Mouse (Mus musculus): ENCODE measurements at regions not wholly inside any gene's neighbourhood (a gene's known extent, or its start where the extent isn't known, plus 50 kb on each side); places are given as distances from the start of the nearest gene placed in this dataset.

- DNase-seq (ENCODE audit: low spot score in 2 of 2), result no peak
These were observed 309.5 kb downstream of the Irx1 start for GRCm38 (mm10) chr13:71653939-71654467.

- no peak for DNase-seq (ENCODE audit: low spot score in 2 of 2)
These were observed 310.1 kb downstream of the Irx1 start for GRCm38 (mm10) chr13:71653212-71653938.

- no peak for DNase-seq (ENCODE audit: low spot score in 2 of 2)
These were observed 313.6 kb downstream of the Irx1 start for GRCm38 (mm10) chr13:71649876-71650275.

GRCm38 (mm10) chr13:71649031-71649430, 314.5 kb downstream of the Irx1 start:
- DNase-seq (ENCODE audit: low spot score in 2 of 2), result no peak

GRCm38 (mm10) chr13:71631447-71631846, 332.1 kb downstream of the Irx1 start:
- no peak for DNase-seq (ENCODE audit: low spot score in 2 of 2)

- no peak for DNase-seq (ENCODE audit: low spot score in 2 of 2)
These were observed 346.3 kb downstream of the Irx1 start for GRCm38 (mm10) chr13:71617198-71617597.

GRCm38 (mm10) chr13:71612393-71613179, 350.9 kb downstream of the Irx1 start:
- no peak for DNase-seq (ENCODE audit: low spot score in 2 of 2)

- no peak for DNase-seq (ENCODE audit: low spot score in 2 of 2)
These were observed 381.0 kb downstream of the Irx1 start for GRCm38 (mm10) chr13:71582486-71582885.

GRCm38 (mm10) chr13:71565895-71566294, 397.6 kb downstream of the Irx1 start:
- DNase-seq (ENCODE audit: low spot score in 2 of 2), result no peak

GRCm38 (mm10) chr13:71565388-71565787, 398.1 kb downstream of the Irx1 start:
- DNase-seq (ENCODE audit: low spot score in 2 of 2), result no peak

- DNase-seq (ENCODE audit: low spot score in 2 of 2), result no peak
These were observed 404.9 kb downstream of the Irx1 start for GRCm38 (mm10) chr13:71558477-71559215.

GRCm38 (mm10) chr13:71555471-71555870, 408.1 kb downstream of the Irx1 start:
- no peak for DNase-seq (ENCODE audit: low spot score in 2 of 2)

- DNase-seq (ENCODE audit: low spot score in 2 of 2), result no peak
These were observed 413.4 kb downstream of the Irx1 start for GRCm38 (mm10) chr13:71550109-71550508.

- DNase-seq (ENCODE audit: low spot score in 2 of 2), result no peak
These were observed 414.2 kb downstream of the Irx1 start for GRCm38 (mm10) chr13:71549206-71549831.

GRCm38 (mm10) chr13:71538226-71538625, 425.3 kb downstream of the Irx1 start:
- no peak for DNase-seq (ENCODE audit: low spot score in 2 of 2)

- no peak for DNase-seq (ENCODE audit: low spot score in 2 of 2)
These were observed 430.6 kb downstream of the Irx1 start for GRCm38 (mm10) chr13:71532796-71533351.

GRCm38 (mm10) chr13:71529397-71530122, 434.0 kb downstream of the Irx1 start:
- DNase-seq (ENCODE audit: low spot score in 2 of 2), result no peak

- DNase-seq (ENCODE audit: low spot score in 2 of 2), result no peak
These were observed 445.7 kb downstream of the Irx1 start for GRCm38 (mm10) chr13:71517776-71518175.

- no peak for DNase-seq (ENCODE audit: low spot score in 2 of 2)
These were observed 450.3 kb downstream of the Irx1 start for GRCm38 (mm10) chr13:71513204-71513603.

GRCm38 (mm10) chr13:71507956-71508401, 455.5 kb downstream of the Irx1 start:
- no peak for DNase-seq (ENCODE audit: low spot score in 2 of 2)
